Mouse (Mus musculus): ENCODE measurements around the gene Tor4a.

Tor4a gene

GRCm38 (mm10) chr2:25196172-25196954 lies at the start of gene Tor4a:
Gene Tor4a, minus strand, starts transcription at chr2:25196886.
- no peak for DNase-seq

GRCm38 (mm10) chr2:25244144-25244543 lies 47.5 kb upstream of the Tor4a start:
- DNase-seq = no peak

GRCm38 (mm10) chr2:25243342-25243741 lies 46.7 kb upstream of the Tor4a start:
- DNase-seq = no peak

GRCm38 (mm10) chr2:25242101-25242506 lies 45.4 kb upstream of the Tor4a start, which contains the start of the genes Rnf208 and Cysrt1:
Gene Rnf208, plus strand, starts transcription at chr2:25242255.
Gene Cysrt1, minus strand, starts transcription at chr2:25242452.
- peak; percentile 58 for DNase-seq

GRCm38 (mm10) chr2:25241438-25241775 lies 44.7 kb upstream of the Tor4a start:
- DNase-seq = no peak

- DNase-seq = peak; percentile 71
These were observed 44.2 kb upstream of the Tor4a start for GRCm38 (mm10) chr2:25240723-25241437.

GRCm38 (mm10) chr2:25240310-25240709 lies 43.6 kb upstream of the Tor4a start:
- no peak for DNase-seq

GRCm38 (mm10) chr2:25239766-25240165 lies 43.1 kb upstream of the Tor4a start:
- DNase-seq = no peak

- no peak for DNase-seq
These were observed 41.4 kb upstream of the Tor4a start for GRCm38 (mm10) chr2:25238106-25238505.

GRCm38 (mm10) chr2:25237522-25237921 lies 40.8 kb upstream of the Tor4a start:
- no peak for DNase-seq

- no peak for DNase-seq
These were observed 39.9 kb upstream of the Tor4a start, which contains the start of gene Rnf224 for GRCm38 (mm10) chr2:25236614-25237013. Gene Rnf224, minus strand, starts transcription at chr2:25236787.

- no peak for DNase-seq
These were observed 38.0 kb upstream of the Tor4a start for GRCm38 (mm10) chr2:25234551-25235220.

- DNase-seq = no peak
These were observed 37.4 kb upstream of the Tor4a start, which contains the start of gene Slc34a3 for GRCm38 (mm10) chr2:25234050-25234449. Gene Slc34a3, minus strand, starts transcription at chr2:25234364.

GRCm38 (mm10) chr2:25233421-25233820 lies 36.7 kb upstream of the Tor4a start:
- DNase-seq = no peak

GRCm38 (mm10) chr2:25231038-25231437 lies 34.4 kb upstream of the Tor4a start:
- DNase-seq = no peak

- DNase-seq = no peak
These were observed 33.9 kb upstream of the Tor4a start for GRCm38 (mm10) chr2:25230581-25230980.

GRCm38 (mm10) chr2:25229582-25229981 lies 32.9 kb upstream of the Tor4a start:
- DNase-seq = no peak

GRCm38 (mm10) chr2:25228995-25229530 lies 32.4 kb upstream of the Tor4a start:
- no peak for DNase-seq

- peak; percentile 76 for DNase-seq
These were observed 31.8 kb upstream of the Tor4a start for GRCm38 (mm10) chr2:25228431-25228889.

- no peak for DNase-seq
These were observed 30.7 kb upstream of the Tor4a start for GRCm38 (mm10) chr2:25227406-25227805.

- no peak for DNase-seq
These were observed 30.2 kb upstream of the Tor4a start for GRCm38 (mm10) chr2:25226864-25227263.

GRCm38 (mm10) chr2:25225811-25226379 lies 29.2 kb upstream of the Tor4a start:
- DNase-seq = no peak

Measured in right cerebral cortex, postnatal 4 days (tissue).